Mouse (Mus musculus) monocyte, adult 5-6 weeks (primary cell): Measurements from ENCODE around the gene Thoc7. TPM values are rescaled to one million over a fixed set of nuclear protein-coding genes. Genes with fewer than 3 reads are reported as not detected.
A peak's percentile ranks its signal among the peaks of the same experiment; 100 is the strongest.

Experiments
- ATAC-seq: fragments of 153-309, 156-312 bp; replicated peaks from 2 replicates; pipeline ENCODE4 v1.8.0; 2017; ENCODE audit warnings: mild to moderate bottlenecking; ENCODE audit not compliant: low TSS enrichment, insufficient number of reproducible peaks, severe bottlenecking, poor library complexity, low FRiP score
- total RNA-seq: library from RNA; stranded (forward); fragments of 200-1000, 200-491, 200-594 nt; gene quantifications from 3 replicates; pipeline ENCODE4 v1.2.3, GENCODE M21; 2017

Thoc7 gene
- total RNA-seq, 1 experiment from 2014 or later = 114 TPM

DNA sequence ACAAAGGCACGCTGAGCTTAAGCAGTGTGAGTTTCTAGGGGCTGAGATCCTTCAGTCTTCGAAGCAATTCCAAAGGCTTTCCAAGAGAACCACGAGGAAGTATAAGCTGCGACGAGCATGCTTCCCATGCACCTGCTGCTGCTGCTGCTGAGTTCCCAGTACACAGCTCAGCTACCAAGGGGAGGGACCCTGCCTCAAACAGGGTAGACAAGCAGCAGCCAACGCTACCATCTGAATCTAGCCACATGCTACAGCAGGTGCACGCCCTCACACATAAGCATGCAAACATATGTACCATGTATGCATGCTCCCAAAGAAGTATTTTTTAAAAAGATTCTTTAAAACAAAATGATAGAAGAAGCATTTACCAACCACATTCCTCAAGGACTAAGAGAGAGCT is 13.3 kb downstream of the Thoc7 start:
- no peak for ATAC-seq

DNA sequence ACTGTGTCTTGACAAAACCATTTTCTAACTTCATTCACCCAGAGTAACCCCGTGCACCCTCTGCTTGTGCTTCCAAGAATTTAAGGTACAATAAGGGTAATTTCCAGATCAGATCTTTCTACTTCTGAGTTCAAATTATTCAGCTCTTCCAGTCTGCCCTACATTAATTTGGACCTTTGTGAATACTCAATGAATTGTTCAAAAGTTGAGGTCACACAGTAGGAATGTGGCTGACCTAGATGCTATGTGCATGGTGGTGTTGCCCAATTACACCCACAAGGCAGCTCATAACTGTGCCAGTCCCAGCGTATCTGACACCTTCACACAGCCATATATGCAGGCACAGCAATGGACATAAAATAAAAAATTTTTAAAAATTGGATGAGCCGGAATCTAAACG is 17.0 kb downstream of the Thoc7 start:
- ATAC-seq = no peak

DNA sequence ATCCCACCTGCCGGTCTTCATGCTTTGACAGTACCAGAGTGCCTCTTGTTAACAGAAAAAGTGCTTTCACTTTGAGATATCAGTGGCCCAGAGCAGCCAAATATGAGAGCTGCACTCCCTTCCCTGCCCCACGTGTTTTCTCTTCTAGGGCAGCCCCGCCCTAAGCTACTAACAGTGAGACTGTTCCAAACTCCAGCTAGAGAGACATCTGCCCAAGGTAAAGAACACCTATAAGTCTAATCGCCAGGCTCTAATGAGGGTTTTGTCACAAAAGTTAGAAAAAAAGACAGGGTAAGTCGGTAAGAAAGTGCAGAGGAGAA is 27.6 kb downstream of the Thoc7 start:
- ATAC-seq = no peak

DNA sequence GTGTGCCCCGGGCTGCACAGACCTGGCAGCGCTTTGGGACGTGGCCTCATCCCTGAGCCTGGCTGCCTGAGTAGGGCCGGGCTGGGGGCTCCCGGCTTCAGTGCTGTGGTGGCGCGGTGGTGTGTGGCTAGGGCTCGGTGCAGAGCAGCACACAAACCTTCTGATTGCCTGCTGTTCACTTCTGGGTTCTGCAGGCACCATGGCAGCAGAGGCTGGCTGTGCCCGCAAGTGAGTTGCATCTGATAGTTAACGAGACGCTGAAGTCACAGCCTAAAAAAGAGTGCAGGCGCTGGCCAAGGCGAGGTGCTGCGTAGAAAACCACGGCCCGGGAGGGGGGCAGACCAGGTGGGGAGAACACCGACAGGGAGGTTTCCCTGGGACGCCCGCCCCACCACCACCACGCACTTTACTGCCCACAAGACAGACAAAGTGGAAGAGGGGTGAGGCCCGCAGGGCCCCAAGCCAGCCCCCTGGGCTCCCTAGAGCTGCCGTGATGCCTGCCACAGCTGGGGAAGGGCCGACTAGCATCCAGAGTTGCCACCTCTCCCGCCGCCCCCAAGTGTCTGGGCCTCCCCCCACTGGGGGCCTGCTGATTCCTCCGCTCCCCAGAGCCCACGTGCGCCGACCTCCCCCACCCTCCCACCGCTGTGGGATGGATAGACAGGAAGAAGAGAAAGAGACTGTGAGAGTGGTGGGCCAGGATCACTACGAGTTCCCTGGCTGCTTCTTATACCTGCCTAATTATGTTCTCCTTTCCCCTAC is 28.2 kb downstream of the Thoc7 start:
- ATAC-seq = no peak

DNA sequence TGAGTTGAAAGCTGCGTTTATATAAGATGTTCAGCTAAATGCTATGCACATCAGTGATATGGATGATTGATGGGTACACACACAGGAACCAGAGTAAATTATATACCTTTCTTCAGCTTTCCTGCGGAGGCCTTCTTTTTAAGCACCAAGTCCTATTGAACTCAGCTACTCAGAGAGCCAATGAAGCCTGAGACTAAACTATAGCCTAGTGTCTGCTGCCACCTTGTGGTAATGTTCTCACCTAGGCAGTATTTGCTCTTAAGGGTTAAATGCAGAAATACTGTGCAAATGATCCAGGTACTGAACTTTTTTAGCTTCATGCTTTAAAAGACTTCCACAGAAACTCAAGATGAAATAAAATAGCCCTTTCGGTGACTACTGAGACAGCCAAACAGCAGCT is 44.0 kb downstream of the Thoc7 start:
- no peak for ATAC-seq

DNA sequence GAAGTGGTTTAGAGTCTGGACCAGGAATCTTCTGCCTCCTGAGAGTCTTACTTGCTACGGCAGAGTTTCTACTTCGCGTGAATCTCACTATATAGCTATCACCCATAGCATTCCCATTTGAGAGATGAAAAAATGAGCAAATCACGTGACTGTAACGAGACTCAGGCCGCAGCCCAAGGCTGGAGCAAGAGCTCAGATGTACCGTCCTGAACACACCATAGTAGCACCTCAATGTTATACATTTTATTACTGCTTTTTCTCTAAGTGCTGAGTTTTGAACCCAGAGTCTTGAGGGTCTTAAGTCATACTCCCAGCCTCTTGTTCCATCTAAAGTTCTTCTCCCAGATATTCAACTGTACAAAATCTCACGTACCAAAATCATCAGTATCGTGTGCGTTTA is 44.4 kb downstream of the Thoc7 start:
- ATAC-seq = no peak

DNA sequence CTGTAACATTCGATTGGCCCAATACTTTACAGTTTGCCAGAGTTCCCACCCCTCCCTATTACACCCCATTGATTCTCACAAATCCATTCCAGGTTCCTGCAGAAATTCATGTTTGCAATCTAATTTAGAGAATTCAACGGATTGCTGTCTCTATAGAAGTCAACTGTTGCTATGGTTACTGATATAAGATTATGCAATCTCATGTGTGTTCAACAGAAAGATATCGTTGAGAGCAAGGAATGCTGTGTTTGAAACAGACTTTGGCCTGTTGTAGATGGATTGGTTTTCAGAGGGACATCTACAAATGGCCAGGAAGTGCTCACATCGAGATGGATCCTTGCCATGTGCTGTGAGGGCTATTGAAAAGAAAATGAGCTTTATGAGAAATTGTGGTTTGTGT is 46.4 kb downstream of the Thoc7 start:
- no peak for ATAC-seq

DNA sequence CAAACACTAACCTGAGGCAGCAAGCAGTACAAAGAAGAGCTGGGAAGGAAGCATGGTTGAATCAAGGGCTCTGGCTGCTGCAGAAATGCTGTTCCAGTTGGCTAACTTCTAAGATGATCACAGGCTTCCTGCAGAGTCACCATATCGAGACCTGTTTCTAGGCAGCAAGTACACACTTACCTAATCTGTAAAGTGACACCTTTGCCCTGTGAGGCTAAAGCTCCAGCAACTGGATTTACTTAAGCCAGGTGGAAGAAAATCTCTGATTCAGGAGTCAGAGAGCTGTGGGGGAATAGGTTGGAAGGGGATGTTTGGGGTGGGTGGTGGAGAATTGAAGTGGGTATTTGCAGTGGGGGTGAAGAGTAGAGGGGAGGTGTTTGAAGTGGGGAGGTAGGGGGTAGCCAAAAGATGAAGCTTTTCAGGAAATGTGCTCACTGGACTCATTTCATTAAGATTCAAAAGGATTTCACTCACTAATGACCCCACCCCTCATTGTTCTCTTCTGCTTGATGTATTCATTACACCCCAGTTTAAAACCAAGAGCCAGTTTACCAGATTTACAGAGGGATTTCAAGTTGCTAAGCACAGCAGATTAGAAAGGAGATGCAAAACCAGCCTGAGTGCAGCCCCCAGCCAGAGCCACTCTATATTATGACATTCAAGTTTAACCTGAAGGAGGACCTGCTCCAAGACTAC is 47.1 kb downstream of the Thoc7 start, which contains the start of gene Gm281:
Gene Gm281 (minus strand): TSS at position 92 of the 696 bp plus-strand sequence.
- ATAC-seq = no peak

DNA sequence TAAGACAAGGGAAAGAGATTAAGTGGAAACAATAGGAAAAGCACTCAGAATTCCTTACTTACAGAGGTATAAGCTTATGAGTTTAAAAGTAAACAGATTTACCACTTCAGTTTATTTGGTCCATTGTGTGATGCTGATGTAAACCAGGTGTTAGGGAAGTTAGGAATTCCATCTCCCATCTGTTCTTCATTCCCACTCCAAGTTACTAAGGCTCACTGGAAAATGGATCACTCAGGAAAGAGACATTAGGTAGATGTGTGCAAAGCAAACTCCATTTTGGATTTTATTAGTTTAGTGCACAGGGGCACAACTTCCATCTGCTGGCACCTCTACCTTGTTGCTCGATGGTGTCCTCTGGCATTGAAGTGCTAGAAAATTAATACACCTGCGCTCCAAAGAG is 51.5 kb downstream of the Thoc7 start:
- ATAC-seq = no peak

DNA sequence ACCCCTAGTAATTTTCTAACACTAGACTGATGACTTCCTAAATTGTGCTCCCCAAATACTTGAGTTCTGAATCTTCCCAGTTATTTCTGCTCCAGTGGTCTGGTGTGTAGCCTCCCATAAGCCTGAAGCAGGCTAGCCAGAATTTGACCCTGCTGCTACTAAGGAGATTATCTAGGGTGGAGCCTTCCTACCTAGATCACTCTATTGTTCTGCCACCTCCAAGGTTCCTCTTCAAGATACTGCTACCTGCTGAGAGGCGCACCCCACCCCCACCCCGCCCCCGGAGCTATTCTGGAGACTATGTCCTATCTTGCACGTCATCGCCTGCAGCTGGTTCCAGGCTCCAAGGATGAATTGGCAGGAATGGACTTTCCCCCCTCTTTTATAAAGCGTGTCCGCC is 54.5 kb downstream of the Thoc7 start:
- no peak for ATAC-seq

DNA sequence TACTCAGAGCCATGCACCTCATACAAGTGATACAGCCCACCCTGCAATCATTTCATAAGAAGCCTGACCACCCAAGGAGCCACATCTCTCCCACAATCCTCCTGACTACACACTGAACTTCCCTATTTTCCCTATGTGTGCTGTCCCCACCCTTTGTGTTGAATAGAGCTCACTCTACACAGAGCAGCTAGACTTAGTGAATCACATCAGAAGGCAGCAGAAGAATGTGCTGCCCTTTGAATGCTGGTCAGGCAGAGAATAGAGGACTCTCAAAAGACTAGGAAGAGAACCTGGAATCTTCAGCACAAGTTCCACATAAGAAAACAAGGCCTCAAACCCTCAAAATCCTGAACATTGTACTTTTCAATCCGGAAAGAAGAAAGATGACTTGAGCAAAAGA is 55.2 kb downstream of the Thoc7 start:
- ATAC-seq = no peak

DNA sequence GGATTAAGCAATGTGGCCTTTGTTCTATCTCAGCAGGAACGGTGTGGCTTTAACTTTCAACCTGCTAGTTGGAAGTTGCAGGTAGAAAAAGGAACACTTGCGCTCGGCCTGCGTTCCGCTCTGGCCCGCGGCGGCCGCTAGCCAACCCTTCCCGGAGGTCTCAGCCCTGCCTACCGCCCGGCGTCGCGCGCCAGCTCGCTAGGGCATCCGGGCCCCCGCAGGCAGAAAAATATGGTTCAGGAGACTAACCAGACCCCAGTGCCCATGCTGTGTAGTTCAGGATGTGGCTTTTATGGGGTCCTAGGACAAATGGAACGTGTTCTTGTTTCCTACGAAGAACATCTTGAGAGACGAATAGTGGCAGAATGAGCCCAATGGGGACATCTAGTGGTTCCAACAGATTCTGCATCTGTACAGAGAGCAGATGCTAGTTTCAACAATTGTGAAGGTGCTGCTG is 60.0 kb downstream of the Thoc7 start:
- ATAC-seq = peak; percentile 66; the same call in 1 of the 2 replicates

Other genes with a start within 250 kb of the Thoc7 start
- gene Gm281, start 47.4 kb downstream of the Thoc7 start, total RNA-seq = not detected in 3 replicates
- gene Atxn7, start 412 bp downstream of the Thoc7 start, total RNA-seq = 19.9 to 58.0 TPM (median 36.9 TPM) in 3 replicates
- gene Psmd6, start 159.1 kb upstream of the Thoc7 start, total RNA-seq = 159 to 214 TPM (median 168 TPM) in 3 replicates
- gene Olfr720, start 225.0 kb upstream of the Thoc7 start, total RNA-seq = 0.43 TPM in 1 of 3 replicates, not detected in the others